Mouse (Mus musculus) heart, adult 2 months (tissue): Measurements from ENCODE around the gene Hmga2.

Source experiments
- CTCF ChIP-seq: fragments of 200-600 bp; IDR thresholded peaks from 2 replicates; pipeline ENCODE4 v1.8.1; 2022; ENCODE audit warnings: antibody characterized with exemption, mild to moderate bottlenecking, moderate library complexity
- POLR2A ChIP-seq: fragments of 200-500 bp; IDR thresholded peaks from 2 replicates; pipeline ENCODE4 v1.6.1; 2011; ENCODE audit warnings: mild to moderate bottlenecking, low read depth, low read length, control low read depth; ENCODE audit not compliant: insufficient read depth

- TF ChIP-seq CTCF (no peak), POLR2A (no peak)
Measured at GRCm38 (mm10) chr10:120399846-120400510, 76.3 kb downstream of the Hmga2 start.
